Mouse (Mus musculus) thymus, adult 2 months (tissue): ENCODE data around the gene Plekhh3. TPM values are rescaled to one million over a fixed set of nuclear protein-coding genes. Genes with fewer than 3 reads are reported as not detected.

Experiments used
- DNase-seq: peaks from one replicate; pipeline ENCODE4 v3.0.0; 2021
- H3K27ac ChIP-seq: fragments of 200-500 bp; 2 replicates; pipeline ENCODE4 v1.5.1; 2012; ENCODE audit warnings: low read length, control low read depth; ENCODE audit not compliant: control insufficient read depth, insufficient read depth
- H3K27me3 ChIP-seq: fragments of 200-500 bp; 2 replicates; pipeline ENCODE4 v1.6.1; 2012; ENCODE audit warnings: mild to moderate bottlenecking, low read length, moderate library complexity, mixed read lengths; ENCODE audit not compliant: control insufficient read depth, insufficient read depth
- H3K36me3 ChIP-seq: fragments of 200-500 bp; 2 replicates; pipeline ENCODE4 v1.6.1; 2012; ENCODE audit warnings: mild to moderate bottlenecking, low read length, moderate library complexity; ENCODE audit not compliant: control insufficient read depth, insufficient read depth
- H3K4me1 ChIP-seq: fragments of 200-500 bp; replicated peaks from 2 replicates; pipeline ENCODE4 v1.6.1; 2012; ENCODE audit warnings: low read length; ENCODE audit not compliant: control insufficient read depth, insufficient read depth
- H3K4me3 ChIP-seq: fragments of 200-500 bp; 2 replicates; pipeline ENCODE4 v1.5.1; 2012; ENCODE audit warnings: mild to moderate bottlenecking, low read length, control low read depth, moderate library complexity; ENCODE audit not compliant: control insufficient read depth, insufficient read depth
- CTCF ChIP-seq: fragments of 200-500 bp; IDR thresholded peaks from 2 replicates; pipeline ENCODE4 v1.5.1; 2012; ENCODE audit warnings: mild to moderate bottlenecking, control low read depth, low read length, moderate library complexity, borderline replicate concordance; ENCODE audit not compliant: control insufficient read depth, poor library complexity, insufficient read depth; ENCODE audit errors: extremely low read depth
- POLR2A ChIP-seq: fragments of 200-500 bp; IDR thresholded peaks from 2 replicates; pipeline ENCODE4 v1.6.1; 2012; ENCODE audit warnings: mild to moderate bottlenecking, low read length, control low read depth, moderate library complexity; ENCODE audit not compliant: control insufficient read depth, poor library complexity, insufficient read depth; ENCODE audit errors: extremely low read depth
- WGBS: fragments of 180-500 bp; shearing (Covaris S2); methylation state at CpG from one replicate; pipeline ENCODE4 v1.1.7; 2018; 5-methylcytosine and 5-hydroxymethylcytosine counted together
- polyA plus RNA-seq: library from polyadenylated mRNA; depleted of rRNA; stranded (reverse); fragments of >200 nt; gene quantifications from 2 replicates; pipeline ENCODE4 v1.2.3, GENCODE M21; 2012

The Plekhh3 gene
- polyA plus RNA-seq, 1 experiment: 11.9 TPM

DNA sequence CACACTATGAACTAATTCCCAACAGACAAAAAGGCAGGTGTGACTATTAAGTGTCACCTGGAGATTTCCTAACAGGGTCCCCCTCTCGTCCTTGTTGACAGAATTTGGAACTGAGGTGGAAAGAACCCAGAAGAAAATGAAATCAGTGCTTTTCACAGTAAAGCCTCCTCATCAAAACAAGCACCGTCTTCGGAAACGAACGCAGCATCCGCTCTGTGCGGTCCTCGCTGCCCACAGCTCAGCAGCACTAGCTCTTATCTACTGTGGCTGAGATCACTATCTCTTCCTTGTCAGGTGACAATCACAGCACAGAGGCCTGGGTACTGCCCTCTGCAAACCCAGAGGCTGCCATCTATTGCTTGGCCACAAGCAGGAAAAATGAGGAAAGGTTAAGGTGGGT is 25.0 kb upstream of the Plekhh3 start:
- Histone ChIP-seq H3K27me3 (no peaks in the 10 kb centered on the region), H3K27ac (no peak overlapping the region), H3K36me3 (peaks cover 9% of the 10 kb centered on the region), H3K4me1 (peaks cover 33% of the 10 kb centered on the region), H3K4me3 (no peak overlapping the region)
- no peak for DNase-seq
- WGBS: 69% methylated on average over 8 of the region's 8 CpGs
- TF ChIP-seq POLR2A: no peak
- TF ChIP-seq CTCF: no peak

DNA sequence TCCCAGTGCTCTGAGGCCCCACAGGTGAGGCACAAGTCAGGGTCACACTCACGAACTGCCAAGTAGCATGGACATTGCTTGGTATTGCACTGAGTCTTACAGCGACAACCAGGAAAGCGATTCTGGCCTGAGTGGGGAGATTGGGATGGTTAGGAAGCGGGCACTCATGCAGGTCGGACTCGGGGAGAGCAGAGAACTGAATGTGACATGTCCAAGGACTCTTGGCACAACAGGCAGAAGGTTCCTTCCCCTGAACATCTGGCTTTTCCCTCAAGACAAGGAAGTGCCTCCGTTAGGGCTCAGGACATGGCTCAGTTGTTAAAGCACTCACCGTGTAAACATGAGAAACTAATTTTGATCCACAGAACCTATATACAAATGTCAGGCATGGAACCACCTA is 24.4 kb upstream of the Plekhh3 start:
- no peak overlapping the region for H3K4me3 ChIP-seq
- no peak for TF ChIP-seq CTCF
- TF ChIP-seq POLR2A: no peak
- DNase-seq: no peak
- WGBS: 91% methylated on average over 8 of the region's 8 CpGs
- no peaks in the 10 kb centered on the region for H3K27me3 ChIP-seq
- H3K27ac ChIP-seq: no peak overlapping the region
- peaks cover 29% of the 10 kb centered on the region for H3K4me1 ChIP-seq
- H3K36me3 ChIP-seq: peaks cover 9% of the 10 kb centered on the region

DNA sequence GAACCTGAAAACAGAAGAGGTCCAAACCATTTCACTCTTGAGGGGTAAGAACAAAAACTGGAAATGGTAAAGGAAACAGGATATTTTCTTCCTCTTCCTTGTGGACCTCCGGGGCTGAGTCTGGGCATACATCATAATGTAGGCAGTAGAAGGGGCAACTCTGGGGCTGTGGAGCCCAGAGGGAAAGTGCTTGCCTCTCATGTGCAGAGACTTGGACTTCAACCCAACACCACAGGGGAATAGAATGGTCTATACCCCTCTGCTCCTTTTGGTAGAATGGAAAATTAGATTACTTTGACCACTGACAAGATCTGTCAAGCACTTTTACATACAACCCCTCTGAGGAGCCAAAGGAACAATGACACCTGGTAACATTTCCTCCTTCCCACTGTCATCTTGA is 23.9 kb upstream of the Plekhh3 start:
- peaks cover 28% of the 10 kb centered on the region for H3K4me1 ChIP-seq
- WGBS: 36% methylated on average over 1 of the region's 1 CpGs

DNA sequence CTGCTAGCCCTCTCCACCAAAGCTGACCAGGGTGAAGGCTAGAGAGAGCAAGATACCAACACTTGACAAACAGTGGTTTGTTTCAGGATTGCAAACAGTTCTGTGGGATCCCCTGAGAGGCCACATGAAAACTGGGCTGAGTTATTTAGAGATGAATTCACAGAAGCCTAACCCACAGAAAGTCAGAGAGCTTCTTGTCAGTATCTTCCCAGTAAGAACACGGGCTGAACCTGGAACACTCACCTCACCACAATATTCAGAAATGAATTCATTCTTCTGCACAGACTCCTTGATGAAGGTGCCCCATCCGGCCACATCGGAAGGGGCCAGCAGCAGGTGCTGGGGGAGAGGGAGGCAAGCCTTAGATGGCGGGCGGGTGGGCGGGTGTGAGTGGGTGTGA is 23.5 kb upstream of the Plekhh3 start:
- 43% methylated on average over 6 of the region's 6 CpGs for WGBS

More for the DNA sequence above, 23.9 kb upstream of the Plekhh3 start:
- H3K27ac ChIP-seq: no peak overlapping the region
- TF ChIP-seq CTCF (no peak), POLR2A (no peak)
- DNase-seq: no peak
- H3K36me3 ChIP-seq: peaks cover 5% of the 10 kb centered on the region
- no peaks in the 10 kb centered on the region for H3K27me3 ChIP-seq
- no peak overlapping the region for H3K4me3 ChIP-seq

DNA sequence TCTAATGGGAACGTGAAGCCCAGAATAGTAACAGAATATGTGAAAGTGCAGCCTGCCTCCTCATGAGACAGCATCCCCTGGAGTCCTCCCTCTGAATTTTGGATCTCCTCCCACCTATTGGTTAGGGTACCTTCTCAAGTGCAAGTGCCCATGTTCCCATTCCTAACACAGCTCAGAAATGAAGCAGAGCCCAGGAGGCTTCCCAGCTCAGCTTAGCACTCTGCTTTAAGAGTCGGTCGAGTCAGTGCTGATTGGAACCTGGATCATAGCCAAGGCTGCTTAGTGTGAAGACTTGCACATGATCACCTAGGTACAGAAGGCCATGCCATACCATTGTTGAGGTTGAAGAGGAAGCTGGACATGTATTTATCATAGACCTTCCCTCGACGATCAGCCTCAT is 23.0 kb upstream of the Plekhh3 start:
- H3K36me3 ChIP-seq: peaks cover 4% of the 10 kb centered on the region

More for the DNA sequence above, 23.5 kb upstream of the Plekhh3 start:
- TF ChIP-seq POLR2A (no peak), CTCF (no peak)
- H3K4me3 ChIP-seq: no peak overlapping the region
- peaks cover 5% of the 10 kb centered on the region for H3K36me3 ChIP-seq
- DNase-seq: no peak
- H3K4me1 ChIP-seq: peaks cover 29% of the 10 kb centered on the region
- no peak overlapping the region for H3K27ac ChIP-seq
- no peaks in the 10 kb centered on the region for H3K27me3 ChIP-seq

DNA sequence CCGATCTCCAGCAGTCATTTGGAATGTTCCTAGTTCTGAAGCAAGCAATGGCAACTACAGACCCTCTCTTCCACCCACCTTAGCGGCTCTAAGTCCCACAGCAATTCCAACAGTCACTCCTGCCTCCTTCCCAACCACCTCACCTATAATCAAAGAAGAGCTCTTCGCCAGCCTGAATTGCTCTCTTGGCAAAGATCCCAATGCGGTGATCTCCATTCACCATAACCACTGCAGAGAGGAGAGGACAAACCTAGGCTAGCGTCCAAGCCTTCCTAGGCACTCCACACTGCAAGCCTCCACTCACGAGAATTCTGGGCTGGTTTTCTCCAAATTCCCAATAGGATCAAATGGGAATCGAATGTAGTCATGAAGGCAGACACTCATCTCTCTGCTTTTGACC is 21.9 kb upstream of the Plekhh3 start:
- 93% methylated on average over 7 of the region's 7 CpGs for WGBS
- Histone ChIP-seq H3K36me3 (no peaks in the 10 kb centered on the region; the same call in 1 of the 2 replicates), H3K4me3 (no peak overlapping the region), H3K4me1 (peaks cover 29% of the 10 kb centered on the region), H3K27ac (no peak overlapping the region), H3K27me3 (no peaks in the 10 kb centered on the region)
- TF ChIP-seq POLR2A (no peak), CTCF (no peak)
- no peak for DNase-seq

More for the DNA sequence above, 23.0 kb upstream of the Plekhh3 start:
- TF ChIP-seq CTCF (no peak), POLR2A (no peak)
- Histone ChIP-seq H3K27ac (no peak overlapping the region), H3K4me3 (no peak overlapping the region), H3K4me1 (peaks cover 29% of the 10 kb centered on the region), H3K27me3 (no peaks in the 10 kb centered on the region)
- WGBS: 71% methylated on average over 5 of the region's 5 CpGs
- no peak for DNase-seq

DNA sequence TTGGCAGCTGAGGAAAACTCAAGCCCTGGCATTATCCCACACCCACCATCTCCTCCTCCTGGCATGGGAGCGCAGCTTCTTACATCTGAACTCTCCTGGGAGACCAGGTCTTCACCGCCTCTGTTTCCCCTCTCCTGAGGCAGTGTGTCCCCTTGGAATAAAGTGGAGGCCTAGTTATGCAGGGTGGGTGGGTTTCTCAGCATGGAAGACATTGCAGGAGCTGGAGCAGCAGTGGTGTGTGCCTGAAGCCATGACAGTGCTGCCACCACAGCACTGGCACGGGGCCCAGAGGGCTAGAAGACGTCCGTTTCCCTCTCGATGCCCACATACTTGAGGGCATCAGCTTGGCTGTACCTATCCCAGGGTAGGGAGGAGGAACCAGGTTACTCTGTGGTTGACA is 21.5 kb upstream of the Plekhh3 start:
- 91% methylated on average over 6 of the region's 6 CpGs for whole genome bisulfite sequencing
- H3K4me1 ChIP-seq: peaks cover 29% of the 10 kb centered on the region
- no peak overlapping the region for H3K4me3 ChIP-seq
- TF ChIP-seq CTCF (no peak), POLR2A (no peak)
- H3K27ac ChIP-seq: no peak overlapping the region
- no peaks in the 10 kb centered on the region; the same call in 1 of the 2 replicates for H3K36me3 ChIP-seq
- H3K27me3 ChIP-seq: no peaks in the 10 kb centered on the region
- no peak for DNase-seq
